Mouse (Mus musculus) cerebellum, postnatal 10 days (tissue): ENCODE results near the gene Dhx34.

ENCODE experiments used
- DNase-seq, 2 experiments: peaks; one replicate each; pipeline ENCODE4 v3.0.0; 2021; ENCODE audit warnings: mixed read lengths in 2 of 2

The Dhx34 gene

GRCm38 (mm10) chr7:16208781-16209665, 12.8 kb downstream of the Dhx34 start:
- DNase-seq = no peak

GRCm38 (mm10) chr7:16207496-16207895, 14.3 kb downstream of the Dhx34 start:
- DNase-seq = no peak

GRCm38 (mm10) chr7:16207076-16207475, 14.8 kb downstream of the Dhx34 start:
- peak; percentile 23 to 32 for DNase-seq

GRCm38 (mm10) chr7:16204791-16205190, 17.0 kb downstream of the Dhx34 start:
- DNase-seq = no peak

- no peak for DNase-seq
Observed at GRCm38 (mm10) chr7:16203505-16203903, 18.3 kb downstream of the Dhx34 start.

GRCm38 (mm10) chr7:16202756-16203504, 18.9 kb downstream of the Dhx34 start:
- DNase-seq = no peak

- no peak for DNase-seq
Observed at GRCm38 (mm10) chr7:16201136-16201535, 20.7 kb downstream of the Dhx34 start.

GRCm38 (mm10) chr7:16198540-16198939, 23.3 kb downstream of the Dhx34 start:
- DNase-seq = no peak

GRCm38 (mm10) chr7:16197166-16197565, 24.7 kb downstream of the Dhx34 start:
- no peak for DNase-seq

- DNase-seq = no peak
Observed at GRCm38 (mm10) chr7:16196616-16197015, 25.2 kb downstream of the Dhx34 start.

- DNase-seq = no peak
Observed at GRCm38 (mm10) chr7:16193702-16194101, 28.1 kb downstream of the Dhx34 start.

GRCm38 (mm10) chr7:16192315-16192714, 29.5 kb downstream of the Dhx34 start:
- peak; percentile 88 to 92 for DNase-seq

GRCm38 (mm10) chr7:16187494-16187893, 34.3 kb downstream of the Dhx34 start:
- DNase-seq = no peak

GRCm38 (mm10) chr7:16183663-16184062, 38.2 kb downstream of the Dhx34 start:
- no peak for DNase-seq

GRCm38 (mm10) chr7:16178114-16178513, 43.7 kb downstream of the Dhx34 start:
- DNase-seq = no peak

- DNase-seq = no peak
Observed at GRCm38 (mm10) chr7:16175542-16175931, 46.3 kb downstream of the Dhx34 start.

GRCm38 (mm10) chr7:16174597-16175541, 47.0 kb downstream of the Dhx34 start, which contains the start of gene Meis3:
Meis3 (plus strand) TSS chr7:16175090.
- peak; percentile 82 to 84 for DNase-seq

- DNase-seq = peak in 1 of 2 experiments; percentile 22
Observed at GRCm38 (mm10) chr7:16173146-16173545, 48.7 kb downstream of the Dhx34 start.

- peak; percentile 46 to 52 for DNase-seq
Observed at GRCm38 (mm10) chr7:16172586-16173140, 49.2 kb downstream of the Dhx34 start.

- DNase-seq = peak; percentile 76 to 79
Observed at GRCm38 (mm10) chr7:16172141-16172581, 49.7 kb downstream of the Dhx34 start.

- peak; percentile 70 to 75 for DNase-seq
Observed at GRCm38 (mm10) chr7:16162036-16162435, 59.8 kb downstream of the Dhx34 start.

GRCm38 (mm10) chr7:16161302-16161701, 60.5 kb downstream of the Dhx34 start:
- DNase-seq = peak in 1 of 2 experiments; percentile 42
